Mouse (Mus musculus): ENCODE data around the gene Nipbl. TPM values are rescaled to one million over a fixed set of nuclear protein-coding genes. Genes with fewer than 3 reads are reported as not detected.

The Nipbl gene
- polyA plus RNA-seq, 1 experiment = 14.6 TPM

DNA sequence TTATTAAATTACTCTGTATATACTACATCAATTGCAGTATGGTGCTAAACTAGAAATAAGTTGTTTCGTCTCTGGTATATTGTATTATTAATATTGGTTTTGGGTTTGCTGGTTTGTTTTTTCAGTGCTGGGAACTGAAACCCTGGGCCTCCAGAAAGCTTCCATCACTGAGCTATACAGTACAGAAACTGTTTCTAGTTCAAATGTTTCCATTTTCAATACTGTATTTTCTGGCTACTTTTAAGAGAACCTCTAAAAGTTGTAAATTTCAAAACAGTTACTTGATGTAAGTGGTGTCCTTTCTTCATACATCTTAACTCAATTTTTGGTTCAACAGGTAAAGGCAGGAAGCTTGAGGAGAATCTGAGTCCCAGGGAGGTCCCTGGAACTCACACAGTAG lies 68.6 kb downstream of the Nipbl start:
- Histone ChIP-seq H3K4me3 (replicated peaks; ENCODE audit: insufficient read depth, low read depth, low read length) (no peak overlapping the region), H3K27me3 (ENCODE audit: control insufficient read depth, insufficient read depth, low read length) (no peaks in the 10 kb centered on the region), H3K4me1 (ENCODE audit: control insufficient read depth, insufficient read depth, low read length) (no peaks in the 10 kb centered on the region), H3K27ac (ENCODE audit: insufficient read depth, low read length) (no peak overlapping the region)
- DNase-seq = no peak
- TF ChIP-seq CTCF (IDR thresholded peaks at IDR 0.05; ENCODE audit: borderline replicate concordance, insufficient read depth, low read depth, low read length) (no peak), POLR2A (IDR thresholded peaks at IDR 0.05; ENCODE audit: borderline replicate concordance, insufficient read depth, low read length) (no peak)
- 94% methylated on average over 1 of the region's 1 CpGs for WGBS

DNA sequence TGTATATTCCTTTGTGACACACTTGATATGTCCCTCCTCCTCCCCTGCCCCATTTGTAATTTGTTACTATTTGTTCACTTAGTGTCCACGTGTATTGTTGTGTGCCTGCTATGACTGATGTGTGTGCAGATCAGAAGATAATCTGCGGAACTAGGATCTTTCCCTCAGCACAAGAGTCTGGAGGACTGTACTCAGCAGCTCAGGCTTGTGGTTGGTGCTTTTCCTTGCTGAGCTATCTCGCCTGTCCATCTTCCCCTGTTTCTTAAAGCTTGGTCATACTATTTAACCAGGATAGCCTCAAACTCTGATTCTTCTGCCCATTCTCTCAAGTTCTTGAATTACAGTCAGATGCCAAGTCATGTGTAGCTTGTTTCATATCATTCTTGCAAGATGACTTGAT lies 69.5 kb downstream of the Nipbl start:
- TF ChIP-seq POLR2A (IDR thresholded peaks at IDR 0.05; ENCODE audit: borderline replicate concordance, insufficient read depth, low read length) (no peak), CTCF (IDR thresholded peaks at IDR 0.05; ENCODE audit: borderline replicate concordance, insufficient read depth, low read depth, low read length) (no peak)
- Histone ChIP-seq H3K27ac (ENCODE audit: insufficient read depth, low read length) (no peak overlapping the region), H3K27me3 (ENCODE audit: control insufficient read depth, insufficient read depth, low read length) (no peaks in the 10 kb centered on the region), H3K4me1 (ENCODE audit: control insufficient read depth, insufficient read depth, low read length) (no peaks in the 10 kb centered on the region), H3K4me3 (replicated peaks; ENCODE audit: insufficient read depth, low read depth, low read length) (no peak overlapping the region)
- WGBS = 77% methylated on average over 3 of the region's 3 CpGs
- no peak for DNase-seq

DNA sequence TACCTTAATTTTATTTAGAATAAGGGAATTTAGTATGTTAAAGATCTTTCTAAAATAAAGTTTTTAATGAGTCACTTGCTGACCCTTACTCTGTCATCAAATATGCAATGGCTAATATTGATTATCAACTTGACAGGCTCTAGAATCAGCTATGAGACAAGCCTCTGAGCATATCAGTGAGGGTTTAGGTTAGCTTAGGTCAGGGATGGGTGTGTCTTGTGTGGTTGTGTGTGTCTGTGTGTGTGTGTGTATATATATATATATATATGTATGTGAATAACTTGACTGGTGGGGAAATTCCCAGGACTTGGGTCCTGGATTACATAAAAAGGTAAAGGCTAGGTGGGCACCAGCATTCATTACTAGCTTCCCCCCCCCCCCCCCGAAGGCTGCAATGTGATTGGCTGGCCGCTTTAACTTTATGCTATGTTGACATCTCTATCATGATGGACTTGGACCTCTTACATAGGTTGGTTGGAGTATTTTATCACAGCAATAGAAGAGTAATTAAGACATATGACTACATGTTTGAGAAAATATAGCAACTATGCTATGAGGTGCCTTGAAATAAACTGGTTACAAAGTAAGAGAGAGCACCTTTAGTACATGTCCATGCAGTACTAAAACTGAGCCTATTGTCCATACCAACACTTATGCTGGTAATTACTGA lies 97.0 kb downstream of the Nipbl start:
- Histone ChIP-seq H3K27me3 (ENCODE audit: control insufficient read depth, insufficient read depth, low read length) (no peaks in the 10 kb centered on the region), H3K27ac (ENCODE audit: insufficient read depth, low read length) (no peak overlapping the region), H3K4me1 (ENCODE audit: control insufficient read depth, insufficient read depth, low read length) (no peaks in the 10 kb centered on the region), H3K4me3 (replicated peaks; ENCODE audit: insufficient read depth, low read depth, low read length) (no peak overlapping the region)
- WGBS = 83% methylated on average over 2 of the region's 2 CpGs
- DNase-seq = no peak
- no peak for TF ChIP-seq POLR2A (IDR thresholded peaks at IDR 0.05; ENCODE audit: borderline replicate concordance, insufficient read depth, low read length)
- no peak for TF ChIP-seq CTCF (IDR thresholded peaks at IDR 0.05; ENCODE audit: borderline replicate concordance, insufficient read depth, low read depth, low read length)

DNA sequence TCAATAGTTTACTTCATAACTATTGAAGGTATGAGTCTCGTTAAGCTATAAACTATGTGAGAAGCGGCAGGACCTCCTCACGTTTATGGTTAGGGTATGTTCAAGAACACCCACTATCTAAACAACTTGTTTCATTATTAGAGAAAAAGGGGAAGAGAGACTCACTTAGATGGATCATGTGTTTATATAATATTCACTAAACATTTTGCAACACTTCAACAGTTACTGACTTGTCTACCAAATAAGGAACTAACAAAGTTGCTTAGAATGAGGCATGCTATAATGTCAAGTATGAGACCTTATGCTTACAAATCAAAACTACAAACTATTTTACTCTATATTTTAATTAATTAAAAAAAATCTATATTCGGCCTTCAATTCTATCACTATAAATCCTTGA lies 103.7 kb downstream of the Nipbl start:
- Histone ChIP-seq H3K27ac (ENCODE audit: insufficient read depth, low read length) (no peak overlapping the region), H3K4me3 (replicated peaks; ENCODE audit: insufficient read depth, low read depth, low read length) (no peak overlapping the region), H3K27me3 (ENCODE audit: control insufficient read depth, insufficient read depth, low read length) (no peaks in the 10 kb centered on the region), H3K4me1 (ENCODE audit: control insufficient read depth, insufficient read depth, low read length) (no peaks in the 10 kb centered on the region)
- TF ChIP-seq POLR2A (IDR thresholded peaks at IDR 0.05; ENCODE audit: borderline replicate concordance, insufficient read depth, low read length) (no peak), CTCF (IDR thresholded peaks at IDR 0.05; ENCODE audit: borderline replicate concordance, insufficient read depth, low read depth, low read length) (no peak)
- WGBS = 97% methylated on average over 4 of the region's 4 CpGs
- no peak for DNase-seq

DNA sequence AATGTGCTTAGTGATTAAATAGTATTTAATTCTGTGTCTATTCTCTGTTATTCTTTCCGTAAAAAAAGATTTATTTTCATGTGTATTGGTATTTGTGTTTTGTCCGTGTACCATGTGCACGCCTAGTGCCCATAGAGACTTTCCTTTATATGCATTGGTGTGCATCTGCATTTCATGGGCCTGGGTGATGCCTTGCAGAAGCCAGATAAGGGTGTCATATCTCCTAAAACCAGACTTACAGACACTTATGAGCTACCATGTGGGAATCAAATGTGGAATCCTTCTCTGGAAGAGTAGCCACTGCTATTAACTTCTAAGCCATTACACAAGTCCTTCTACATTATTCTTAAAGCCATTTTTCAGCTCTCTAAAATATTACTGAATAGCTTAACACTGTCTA lies 112.7 kb downstream of the Nipbl start:
- Histone ChIP-seq H3K4me3 (replicated peaks; ENCODE audit: insufficient read depth, low read depth, low read length) (no peak overlapping the region), H3K27ac (ENCODE audit: insufficient read depth, low read length) (no peak overlapping the region), H3K4me1 (ENCODE audit: control insufficient read depth, insufficient read depth, low read length) (no peaks in the 10 kb centered on the region), H3K27me3 (ENCODE audit: control insufficient read depth, insufficient read depth, low read length) (no peaks in the 10 kb centered on the region)
- TF ChIP-seq CTCF (IDR thresholded peaks at IDR 0.05; ENCODE audit: borderline replicate concordance, insufficient read depth, low read depth, low read length) (no peak), POLR2A (IDR thresholded peaks at IDR 0.05; ENCODE audit: borderline replicate concordance, insufficient read depth, low read length) (no peak)
- no peak for DNase-seq
- WGBS = 97% methylated on average over 3 of the region's 3 CpGs

DNA sequence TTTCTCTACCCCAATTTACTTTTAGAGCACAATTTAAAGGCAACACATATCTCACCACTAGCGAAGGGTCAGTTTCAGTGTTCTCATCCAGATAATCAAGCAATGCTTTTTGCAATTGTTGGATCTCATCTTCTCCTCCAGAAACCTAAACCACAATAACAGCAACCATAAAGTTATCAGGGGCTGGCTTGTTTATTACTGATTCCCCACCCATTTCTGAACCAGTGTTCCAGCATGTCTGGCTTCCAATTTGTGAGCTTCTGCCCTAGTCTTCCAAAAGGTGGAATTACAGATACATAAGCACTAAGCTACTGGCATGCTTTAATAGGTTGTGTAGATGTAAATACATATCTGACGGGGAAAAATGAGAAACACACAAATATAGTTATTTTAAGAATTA lies 118.6 kb downstream of the Nipbl start:
- WGBS = 98% methylated on average over 2 of the region's 2 CpGs

DNA sequence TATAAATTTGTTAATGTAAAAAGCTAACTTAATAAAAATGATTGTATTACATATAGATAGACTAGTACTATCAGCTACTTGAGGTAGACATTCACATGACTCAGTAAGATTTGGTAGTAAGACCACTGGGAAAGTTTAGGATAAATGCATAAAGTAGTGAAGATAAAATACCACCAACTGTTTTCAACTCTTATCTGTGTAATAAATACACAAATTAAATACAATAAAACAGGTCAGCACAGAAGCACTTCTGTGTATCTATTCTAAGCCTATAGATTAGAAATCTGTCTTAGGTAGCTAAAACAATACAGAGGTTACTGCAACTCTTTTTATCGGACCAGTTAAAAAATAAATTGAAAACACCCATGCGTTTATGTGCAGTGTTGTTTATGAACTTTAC lies 119.4 kb downstream of the Nipbl start:
- H3K4me3 ChIP-seq (replicated peaks; ENCODE audit: insufficient read depth, low read depth, low read length) = no peak overlapping the region
- TF ChIP-seq POLR2A (IDR thresholded peaks at IDR 0.05; ENCODE audit: borderline replicate concordance, insufficient read depth, low read length) (no peak), CTCF (IDR thresholded peaks at IDR 0.05; ENCODE audit: borderline replicate concordance, insufficient read depth, low read depth, low read length) (no peak)
- DNase-seq = no peak
- no peak overlapping the region for H3K27ac ChIP-seq (ENCODE audit: insufficient read depth, low read length)
- H3K27me3 ChIP-seq (ENCODE audit: control insufficient read depth, insufficient read depth, low read length) = no peaks in the 10 kb centered on the region
- WGBS = 98% methylated on average over 2 of the region's 2 CpGs
- no peaks in the 10 kb centered on the region for H3K4me1 ChIP-seq (ENCODE audit: control insufficient read depth, insufficient read depth, low read length)

More for the DNA sequence above, 118.6 kb downstream of the Nipbl start:
- DNase-seq = no peak
- no peak overlapping the region for H3K4me3 ChIP-seq (replicated peaks; ENCODE audit: insufficient read depth, low read depth, low read length)
- H3K27me3 ChIP-seq (ENCODE audit: control insufficient read depth, insufficient read depth, low read length) = no peaks in the 10 kb centered on the region
- TF ChIP-seq POLR2A (IDR thresholded peaks at IDR 0.05; ENCODE audit: borderline replicate concordance, insufficient read depth, low read length) (no peak), CTCF (IDR thresholded peaks at IDR 0.05; ENCODE audit: borderline replicate concordance, insufficient read depth, low read depth, low read length) (no peak)
- H3K4me1 ChIP-seq (ENCODE audit: control insufficient read depth, insufficient read depth, low read length) = no peaks in the 10 kb centered on the region
- H3K27ac ChIP-seq (ENCODE audit: insufficient read depth, low read length) = no peak overlapping the region

DNA sequence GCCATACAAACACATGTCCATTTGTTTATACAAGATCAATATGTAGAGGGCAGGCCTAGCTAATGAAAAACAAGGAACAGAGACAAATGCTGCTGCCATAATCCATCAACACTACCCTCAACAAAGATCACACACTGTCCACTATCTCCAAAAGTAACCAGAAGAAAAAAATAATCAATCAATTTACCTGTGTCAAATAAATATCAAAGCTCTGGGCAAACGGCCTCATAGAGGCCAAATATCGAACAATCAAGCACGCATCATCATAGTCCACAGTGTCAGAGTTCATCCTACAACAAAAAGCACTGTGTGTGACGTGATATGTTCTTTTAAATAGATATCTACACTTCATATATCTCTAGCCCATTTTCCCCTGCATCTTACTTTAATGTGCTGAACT lies 120.2 kb downstream of the Nipbl start:
- Histone ChIP-seq H3K4me1 (ENCODE audit: control insufficient read depth, insufficient read depth, low read length) (no peaks in the 10 kb centered on the region), H3K4me3 (replicated peaks; ENCODE audit: insufficient read depth, low read depth, low read length) (no peak overlapping the region), H3K27ac (ENCODE audit: insufficient read depth, low read length) (no peak overlapping the region), H3K27me3 (ENCODE audit: control insufficient read depth, insufficient read depth, low read length) (no peaks in the 10 kb centered on the region)
- no peak for TF ChIP-seq POLR2A (IDR thresholded peaks at IDR 0.05; ENCODE audit: borderline replicate concordance, insufficient read depth, low read length)
- no peak for TF ChIP-seq CTCF (IDR thresholded peaks at IDR 0.05; ENCODE audit: borderline replicate concordance, insufficient read depth, low read depth, low read length)
- DNase-seq = no peak
- 91% methylated on average over 4 of the region's 4 CpGs for WGBS

Data from cerebellum, adult 2 months (tissue).